Mouse (Mus musculus) kidney, adult 8-10 months (tissue): ENCODE data around the gene Tdrd1.
"Not testable (repeated sequence)": the region's sequence is repeated elsewhere in the genome, so short reads cannot be mapped to it uniquely, and the experiment has no call there.

Experiments
- DNase-seq, 2 experiments: peaks; one replicate each; pipeline ENCODE4 v3.0.0; 2022

The Tdrd1 gene

DNA sequence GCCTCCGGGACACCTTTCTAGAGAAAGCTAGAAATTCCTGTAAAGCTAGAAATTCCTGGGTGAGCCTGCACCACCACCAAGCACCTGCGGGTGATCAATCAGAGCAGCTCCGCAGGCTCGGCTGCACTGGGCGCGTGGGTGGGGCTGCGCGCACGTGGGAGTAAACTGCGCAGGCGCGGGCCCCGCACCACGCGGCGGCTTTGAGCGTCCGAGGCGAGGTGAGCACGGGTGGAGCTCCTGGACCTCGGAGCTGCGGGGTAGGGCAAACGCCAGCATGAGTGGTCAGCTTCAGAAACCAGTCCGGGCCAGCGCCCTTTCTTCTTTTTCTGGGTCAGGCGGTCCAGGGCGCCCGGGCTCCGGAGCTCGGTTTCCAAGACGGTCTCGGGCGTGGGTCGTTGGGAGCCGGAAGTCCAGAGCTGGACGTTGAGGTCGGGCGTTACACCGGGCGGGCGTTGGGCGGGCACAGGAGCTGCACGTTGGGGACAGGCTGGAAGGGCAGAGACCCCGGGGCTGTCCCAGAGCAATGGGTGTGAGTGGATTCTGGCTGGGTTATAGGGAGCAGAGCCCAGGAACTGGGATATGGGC lies at the start of gene Tdrd1:
Tdrd1 (plus strand) TSS at position 163 of the 585 bp plus-strand sequence.
- DNase-seq = no peak

DNA sequence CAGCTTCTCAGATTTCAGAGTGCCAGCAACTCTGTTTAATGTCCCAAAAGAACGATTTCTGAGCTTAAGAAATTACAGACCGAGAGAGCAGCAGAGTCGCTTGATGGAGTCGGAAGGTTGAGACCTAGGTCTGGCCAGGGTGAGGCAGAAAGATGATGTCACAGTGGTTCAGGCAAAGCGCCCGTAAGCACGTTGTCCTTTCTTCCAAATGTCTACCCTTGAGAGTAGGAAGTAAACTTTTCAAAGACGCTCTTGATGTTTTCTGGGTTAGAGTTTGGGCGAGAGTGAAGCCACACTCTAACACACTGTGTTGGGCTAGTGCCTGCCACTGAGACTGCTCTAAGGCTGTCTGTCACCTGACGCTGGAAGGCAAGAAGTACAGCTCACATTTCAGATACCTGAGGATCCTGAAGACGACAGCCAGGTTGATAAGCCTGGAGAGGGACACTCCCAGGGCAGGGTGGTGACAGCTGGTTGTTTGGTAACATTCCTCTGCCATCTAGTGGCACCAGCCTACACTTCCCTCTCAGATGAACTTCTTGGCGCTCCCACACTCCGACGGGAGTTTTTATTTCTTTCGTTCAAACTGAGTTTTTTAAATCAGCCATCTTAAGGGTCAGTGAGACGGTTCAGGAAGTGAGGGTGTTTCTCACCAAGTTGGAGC lies 49.2 kb upstream of the Tdrd1 start:
- DNase-seq = peak; percentile 34 to 55

GRCm38 (mm10) chr19:56778532-56778931 lies 47.5 kb upstream of the Tdrd1 start:
- not testable (repeated sequence) for DNase-seq

- no peak for DNase-seq
Measured at GRCm38 (mm10) chr19:56787911-56788310, 38.1 kb upstream of the Tdrd1 start.

DNA sequence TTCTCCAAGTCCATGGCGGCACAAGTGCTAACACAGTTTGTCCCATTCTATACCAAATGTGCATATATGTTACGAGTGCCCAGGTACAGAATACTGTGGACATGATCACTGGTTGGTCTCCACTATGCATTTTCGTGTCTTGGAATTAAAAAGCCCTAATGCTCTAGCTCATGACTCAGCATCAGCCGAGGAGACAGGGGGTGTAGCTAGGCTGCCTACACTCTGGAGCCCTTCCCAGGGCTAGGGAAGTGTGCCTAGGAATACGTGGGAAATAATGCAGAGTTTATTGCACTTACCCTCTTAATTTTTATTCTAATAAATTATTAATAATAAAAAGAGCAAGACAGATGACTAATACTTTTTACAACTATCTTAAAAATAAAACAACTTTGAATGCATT lies 37.1 kb upstream of the Tdrd1 start:
- DNase-seq = no peak

DNA sequence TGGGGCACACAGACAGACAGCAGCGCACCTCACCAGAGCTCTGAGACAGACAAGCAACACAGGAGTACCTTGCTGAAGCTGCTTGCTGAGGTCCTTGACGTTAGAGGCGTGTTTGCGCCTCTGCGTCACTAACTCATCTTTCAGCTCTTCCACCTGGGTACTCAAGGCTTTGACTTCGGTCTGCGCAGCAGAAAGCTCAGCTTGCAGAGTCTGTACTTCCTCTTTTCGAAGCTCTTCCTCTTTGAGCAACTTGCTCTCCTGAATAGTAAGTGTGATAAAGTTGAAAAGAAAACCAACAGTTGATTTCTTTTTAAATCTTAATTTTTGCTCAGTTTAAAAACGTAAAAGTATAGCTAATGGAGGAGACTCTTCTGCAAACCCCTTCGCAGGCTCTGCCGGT lies 28.6 kb upstream of the Tdrd1 start:
- no peak for DNase-seq

- DNase-seq = no peak
Measured at GRCm38 (mm10) chr19:56800226-56800625, 25.8 kb upstream of the Tdrd1 start.

DNA sequence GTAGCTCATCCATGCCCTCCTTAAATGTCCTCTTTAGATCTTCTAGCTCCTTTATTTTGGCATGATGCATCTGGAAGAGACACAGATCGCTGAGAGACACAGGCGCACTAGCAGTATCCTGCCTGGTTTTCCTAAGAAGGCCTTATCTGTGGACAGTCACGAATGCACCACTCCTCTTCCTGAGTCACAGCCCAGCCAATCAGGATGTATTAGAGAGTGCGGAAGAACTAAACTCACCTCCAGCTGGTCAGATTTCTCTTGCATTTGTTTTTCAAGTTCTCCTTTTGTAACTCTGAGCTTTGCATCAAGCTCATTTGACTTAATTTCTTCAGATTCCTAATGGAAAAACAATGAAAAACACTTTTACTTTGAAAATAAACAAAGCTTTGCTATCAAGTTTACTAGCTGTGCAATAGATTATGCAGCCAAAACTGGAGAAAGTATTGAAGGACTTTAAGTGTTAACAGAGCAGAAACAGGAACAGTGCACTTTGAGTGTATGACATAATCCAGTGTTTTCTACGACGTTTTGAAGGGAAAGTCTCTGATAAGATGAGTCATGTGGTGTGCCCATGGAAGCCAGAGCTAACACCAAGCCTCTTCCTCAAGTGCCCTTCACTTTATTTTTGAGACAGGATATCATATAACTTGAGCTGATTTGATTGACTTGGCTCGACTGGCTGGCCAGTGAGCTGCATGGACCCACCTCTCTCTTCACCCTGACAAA lies 24.9 kb upstream of the Tdrd1 start:
- DNase-seq = no peak

- no peak for DNase-seq
Measured at GRCm38 (mm10) chr19:56801656-56802351, 24.2 kb upstream of the Tdrd1 start.

DNA sequence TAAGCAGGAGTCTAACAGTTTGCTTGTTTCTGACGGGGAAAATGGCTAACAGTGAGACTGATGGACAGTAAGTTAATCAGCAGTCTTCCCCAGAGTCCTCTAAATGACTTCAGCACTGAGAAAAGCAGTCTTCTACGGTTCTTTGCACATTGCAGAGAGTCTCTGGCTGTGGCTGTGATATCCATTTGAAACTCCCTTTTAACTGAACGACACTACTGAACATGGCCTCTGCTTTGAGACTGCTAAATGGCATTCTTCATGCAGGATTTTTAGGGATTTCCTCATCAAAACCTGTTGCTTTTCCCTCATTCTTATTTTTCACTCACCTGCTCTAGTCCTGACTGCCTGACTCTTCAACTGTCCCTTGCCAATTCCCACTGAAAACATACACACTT lies 23.7 kb upstream of the Tdrd1 start:
- DNase-seq = no peak

- DNase-seq = no peak
Measured at GRCm38 (mm10) chr19:56805366-56805765, 20.6 kb upstream of the Tdrd1 start.

- no peak for DNase-seq
Measured at GRCm38 (mm10) chr19:56807122-56807521, 18.9 kb upstream of the Tdrd1 start.

GRCm38 (mm10) chr19:56808771-56809170 lies 17.2 kb upstream of the Tdrd1 start:
- DNase-seq = no peak

DNA sequence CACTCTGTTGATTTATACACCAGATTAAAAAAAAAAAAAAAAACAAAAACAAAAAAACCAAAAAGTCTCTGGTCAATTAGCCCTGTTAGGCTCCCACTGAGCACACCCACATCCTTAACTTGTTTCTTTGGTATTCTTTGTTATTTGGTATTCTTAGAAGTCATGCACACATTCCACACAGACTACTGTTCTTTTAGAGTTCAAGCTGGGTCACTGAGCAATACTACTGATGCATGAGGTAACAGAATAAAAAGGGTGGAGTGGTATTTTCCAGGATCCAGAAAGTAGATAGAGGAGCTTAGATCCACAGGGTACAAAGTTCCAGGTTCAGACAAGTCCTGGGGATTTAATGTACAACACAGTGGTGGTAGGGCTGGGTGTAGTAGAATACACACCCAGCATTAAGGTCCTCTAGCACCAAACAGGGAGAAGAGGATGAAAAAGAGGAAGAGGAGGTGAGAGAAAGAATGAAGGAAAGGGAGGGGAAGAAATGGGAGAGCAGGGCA lies 15.3 kb upstream of the Tdrd1 start:
- DNase-seq = no peak

GRCm38 (mm10) chr19:56811590-56811989 lies 14.4 kb upstream of the Tdrd1 start:
- peak; percentile 38 to 63 for DNase-seq

DNA sequence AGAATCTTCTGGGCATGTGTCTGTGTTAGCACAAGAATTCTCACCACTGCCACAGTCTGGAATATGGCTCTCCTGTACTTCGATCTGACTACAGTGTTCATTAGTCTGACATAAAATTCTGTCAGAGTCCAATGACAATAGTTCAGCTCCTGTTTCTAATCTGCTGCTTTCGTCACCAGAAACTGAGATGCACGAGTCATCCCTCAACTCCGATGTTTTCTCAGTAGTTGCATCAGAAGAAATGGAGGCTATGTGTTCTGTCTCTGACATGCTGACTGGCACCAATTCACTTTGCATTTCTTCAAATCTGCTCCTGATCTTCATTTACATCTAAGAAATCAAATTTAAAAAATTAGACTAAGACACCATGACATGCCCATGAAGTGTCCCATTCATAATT lies 12.6 kb upstream of the Tdrd1 start:
- no peak for DNase-seq

DNA sequence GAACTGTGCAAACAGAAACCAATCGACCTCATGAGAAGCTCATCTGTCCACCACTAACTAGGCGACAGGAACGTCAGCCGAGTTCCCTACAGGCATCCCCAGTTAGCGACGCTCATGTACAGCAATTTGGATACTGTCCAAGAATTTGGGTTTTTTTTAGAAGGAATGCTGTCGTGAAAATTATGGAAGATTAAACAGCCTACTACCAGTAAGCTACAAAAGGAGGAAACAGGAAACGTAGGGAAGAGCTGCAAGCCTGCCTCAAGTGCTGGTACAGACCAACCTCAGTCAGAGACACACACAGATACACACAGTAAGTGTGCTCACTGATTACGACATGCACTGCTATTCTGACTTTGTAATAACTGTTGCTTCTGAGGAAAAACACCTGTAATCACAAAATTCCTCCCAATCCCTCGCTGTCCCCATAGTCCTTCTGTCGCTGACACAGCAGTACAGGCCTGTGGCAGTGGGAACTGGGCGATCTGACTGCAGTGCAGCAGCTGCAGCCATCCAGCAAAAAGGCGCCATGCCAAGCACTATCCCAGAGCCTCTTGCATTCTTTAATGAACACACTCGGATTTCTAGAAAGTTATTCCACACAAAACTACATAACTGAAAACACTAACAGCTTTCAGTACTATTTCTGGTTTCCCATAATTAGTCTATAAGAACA lies 8.0 kb upstream of the Tdrd1 start:
- DNase-seq = no peak

DNA sequence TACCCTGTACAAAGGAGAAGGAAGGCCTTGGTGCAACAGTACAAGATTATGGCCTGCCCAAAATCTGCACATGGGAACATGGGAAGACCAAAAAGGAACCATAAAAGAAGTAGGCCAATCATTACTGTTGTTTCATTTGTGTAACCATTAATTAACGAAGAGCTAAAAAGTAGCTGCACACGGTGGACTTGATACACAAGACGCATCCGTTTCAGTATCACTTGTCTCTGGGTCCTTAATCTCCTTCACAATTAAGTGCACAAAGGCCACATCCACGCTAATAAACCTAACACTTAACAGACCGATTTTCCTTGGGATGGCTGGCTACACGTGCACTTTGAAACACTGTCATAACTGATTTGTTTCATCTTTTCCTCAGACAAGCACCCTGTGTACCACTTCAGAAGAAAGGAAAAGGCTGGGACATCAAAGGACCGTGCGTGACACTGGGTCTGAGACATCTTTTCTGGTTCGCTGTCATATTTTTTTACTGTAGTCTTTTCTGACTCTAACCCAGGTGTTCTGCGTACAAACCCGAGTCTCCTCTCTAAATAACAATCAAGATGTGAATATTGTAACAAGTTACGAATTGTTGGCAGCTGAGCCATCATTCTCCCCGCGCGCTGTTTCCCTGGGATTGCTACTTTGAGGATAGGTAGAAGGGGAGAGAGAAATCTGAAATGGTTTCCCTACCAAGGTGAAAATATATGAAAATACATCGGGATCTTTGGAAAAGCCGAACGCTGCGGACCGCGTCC lies 4.8 kb upstream of the Tdrd1 start:
- DNase-seq = peak in 1 of 2 experiments; percentile 15

- DNase-seq = peak; percentile 93 to 97
Measured at GRCm38 (mm10) chr19:56821798-56822447, 4.1 kb upstream of the Tdrd1 start, which contains the start of gene Ccdc186. Gene Ccdc186, minus strand, starts transcription at chr19:56822190.

GRCm38 (mm10) chr19:56822448-56822836 lies 3.6 kb upstream of the Tdrd1 start:
- no peak for DNase-seq

- DNase-seq = peak; percentile 32 to 48
Measured at GRCm38 (mm10) chr19:56828305-56828704, 2.3 kb downstream of the Tdrd1 start.
